Mouse (Mus musculus) midbrain, embryonic 15.5 days (tissue): ENCODE measurements around the gene Edrf1. TPM values are rescaled to one million over a fixed set of nuclear protein-coding genes. Genes with fewer than 3 reads are reported as not detected.

Experiments
- ATAC-seq: fragments of 200-750 bp; cut with Nextera tagmentation; replicated peaks from 2 replicates; pipeline ENCODE4 v1.8.0; 2017; ENCODE audit warnings: moderate TSS enrichment
- H3K27ac ChIP-seq: fragments of 300-500 bp; sonication (generic); 2 replicates; pipeline ENCODE4 v1.5.1; 2015; ENCODE audit warnings: mild to moderate bottlenecking, inconsistent platforms
- H3K27me3 ChIP-seq: fragments of 300-500 bp; sonication (generic); replicated peaks from 2 replicates; pipeline ENCODE4 v1.6.1; 2015; ENCODE audit warnings: inconsistent platforms
- H3K36me3 ChIP-seq: fragments of 300-500 bp; sonication (generic); replicated peaks from 2 replicates; pipeline ENCODE4 v1.6.1; 2015; ENCODE audit warnings: inconsistent platforms
- H3K4me1 ChIP-seq: fragments of 300-500 bp; sonication (generic); 2 replicates; pipeline ENCODE4 v1.6.1; 2015; ENCODE audit warnings: inconsistent platforms
- H3K4me2 ChIP-seq: fragments of 300-500 bp; sonication (generic); 2 replicates; pipeline ENCODE4 v1.6.1; 2015; ENCODE audit warnings: inconsistent platforms, mild to moderate bottlenecking, moderate library complexity
- H3K4me3 ChIP-seq: fragments of 300-500 bp; sonication (generic); 2 replicates; pipeline ENCODE4 v1.5.1; 2015; ENCODE audit warnings: mild to moderate bottlenecking, inconsistent platforms
- H3K9ac ChIP-seq: fragments of 300-500 bp; sonication (generic); 2 replicates; pipeline ENCODE4 v1.6.1; 2015; ENCODE audit warnings: mild to moderate bottlenecking, inconsistent platforms
- H3K9me3 ChIP-seq: fragments of 300-500 bp; sonication (generic); 2 replicates; pipeline ENCODE4 v1.6.1; 2016; ENCODE audit warnings: inconsistent platforms
- WGBS: fragments of 180-500 bp; shearing (Covaris S2); methylation state at CpG from one replicate; pipeline ENCODE4 v1.1.7; 2015; ENCODE audit warnings: mixed read lengths; 5-methylcytosine and 5-hydroxymethylcytosine counted together
- polyA plus RNA-seq: library from polyadenylated mRNA; unstranded; fragments of >200 nt; fragmentation: Nextera tagmentation; extraction: Ambion mirVana; gene quantifications from 2 replicates; pipeline ENCODE4 v1.2.1, GENCODE M21; 2015

Gene Edrf1
- polyA plus RNA-seq, 1 experiment from 2014 or later = 20.5 TPM

GRCm38 (mm10) chr7:133620721-133621120 lies 16.6 kb upstream of the Edrf1 start:
- WGBS = 47% methylated on average over 11 of the region's 11 CpGs
- Histone ChIP-seq H3K36me3 (no peaks in the 10 kb centered on the region), H3K4me3 (no peak overlapping the region), H3K27ac (no peak overlapping the region), H3K4me2 (no peak overlapping the region), H3K9me3 (no peaks in the 10 kb centered on the region), H3K27me3 (no peaks in the 10 kb centered on the region), H3K4me1 (no peaks in the 10 kb centered on the region), H3K9ac (no peak overlapping the region)
- ATAC-seq = no peak

GRCm38 (mm10) chr7:133623226-133623625 lies 14.1 kb upstream of the Edrf1 start:
- no peaks in the 10 kb centered on the region for H3K36me3 ChIP-seq
- WGBS = 85% methylated on average over 5 of the region's 5 CpGs
- peaks cover 2% of the 10 kb centered on the region; the same call in 1 of the 2 replicates for H3K4me1 ChIP-seq
- H3K4me3 ChIP-seq = no peak overlapping the region
- H3K27ac ChIP-seq = no peak overlapping the region
- ATAC-seq = no peak
- no peak overlapping the region for H3K4me2 ChIP-seq
- H3K27me3 ChIP-seq = no peaks in the 10 kb centered on the region
- no peak overlapping the region for H3K9ac ChIP-seq
- no peaks in the 10 kb centered on the region for H3K9me3 ChIP-seq

DNA sequence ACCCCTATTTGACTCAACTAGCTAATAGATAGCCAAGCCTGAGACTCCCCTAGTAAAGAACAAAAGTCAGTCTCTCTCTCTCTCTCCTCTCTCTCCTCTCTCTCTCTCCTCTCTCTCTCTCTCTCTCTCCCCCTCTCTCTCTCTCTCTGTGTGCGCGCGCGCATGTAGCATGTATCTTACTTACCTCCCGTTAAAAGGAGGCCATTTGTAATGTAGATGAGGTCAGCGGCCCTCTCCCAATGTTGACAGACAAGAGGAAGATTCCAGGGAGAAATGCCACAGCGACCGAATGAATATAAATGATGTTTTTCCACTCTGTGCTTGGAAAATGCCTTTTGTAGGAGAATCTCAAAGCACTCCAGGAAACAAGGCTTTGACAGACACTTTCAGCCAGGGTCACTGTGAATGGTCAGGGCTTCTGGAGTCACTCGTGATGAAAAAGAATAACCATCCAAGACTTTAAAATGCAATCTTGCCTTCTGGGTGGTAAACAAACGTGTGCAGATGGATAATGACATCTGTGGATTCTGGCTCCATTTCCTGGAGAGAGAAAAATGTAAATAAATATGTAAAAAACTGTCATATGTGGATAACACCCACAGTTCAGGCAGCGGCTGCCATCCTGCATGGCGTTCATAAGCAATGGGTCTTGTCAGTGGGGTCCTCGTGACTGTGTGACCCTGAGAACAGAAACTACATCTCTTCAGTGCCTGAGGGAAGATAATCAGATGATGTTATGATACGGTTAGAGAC lies 10.0 kb upstream of the Edrf1 start:
- WGBS = 21% methylated on average over 14 of the region's 14 CpGs
- no peak for ATAC-seq
- H3K36me3 ChIP-seq = no peaks in the 10 kb centered on the region

DNA sequence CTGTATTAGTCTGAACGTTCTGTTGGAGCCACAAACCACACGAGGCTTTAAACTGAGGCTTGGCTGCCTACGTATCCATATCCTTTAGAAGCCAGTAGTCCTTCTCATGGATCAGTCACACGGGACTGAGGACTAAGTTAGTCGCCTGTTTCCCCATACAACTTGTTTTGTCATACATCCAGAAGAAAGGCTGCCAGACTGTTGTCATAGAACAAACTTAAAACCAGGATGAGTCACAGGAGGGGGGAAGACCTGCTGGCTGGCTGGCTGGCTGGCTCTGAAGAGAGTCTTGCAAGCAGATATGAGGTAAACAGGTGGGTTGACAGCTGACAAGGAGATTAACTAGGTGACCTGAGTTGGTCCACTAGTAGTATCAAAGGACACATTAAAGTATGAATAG lies 6.5 kb upstream of the Edrf1 start:
- Histone ChIP-seq H3K27me3 (no peaks in the 10 kb centered on the region), H3K9ac (no peak overlapping the region), H3K4me1 (peaks cover 2% of the 10 kb centered on the region; the same call in 1 of the 2 replicates), H3K9me3 (no peaks in the 10 kb centered on the region), H3K4me2 (no peak overlapping the region), H3K36me3 (no peaks in the 10 kb centered on the region), H3K27ac (no peak overlapping the region), H3K4me3 (no peak overlapping the region)
- WGBS = 83% methylated on average over 5 of the region's 5 CpGs
- no peak for ATAC-seq

More for the DNA sequence above, 10.0 kb upstream of the Edrf1 start:
- Histone ChIP-seq H3K4me2 (no peak overlapping the region), H3K4me3 (no peak overlapping the region), H3K4me1 (peaks cover 2% of the 10 kb centered on the region; the same call in 1 of the 2 replicates), H3K9me3 (no peaks in the 10 kb centered on the region), H3K9ac (no peak overlapping the region), H3K27ac (peak overlapping the region; percentile 58), H3K27me3 (no peaks in the 10 kb centered on the region)

DNA sequence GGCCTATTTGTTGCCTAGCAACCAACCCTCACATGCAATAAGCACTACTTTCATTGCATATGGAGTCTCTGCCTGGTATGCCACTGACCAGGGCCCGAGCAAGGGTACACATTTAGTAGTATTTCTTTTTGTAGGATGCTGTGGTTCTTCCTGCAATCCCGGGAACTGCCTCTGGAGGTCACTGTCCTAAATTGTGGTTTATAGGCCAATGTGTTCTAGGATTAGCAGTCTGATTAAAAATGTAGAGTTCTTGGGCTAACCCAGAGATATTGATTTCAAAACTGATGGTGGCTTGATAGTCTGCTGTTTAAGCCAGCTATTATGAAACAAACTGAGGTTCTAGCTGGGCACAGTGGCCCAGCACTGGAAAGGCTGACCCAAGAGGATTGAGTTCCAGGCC lies 4.9 kb upstream of the Edrf1 start:
- no peaks in the 10 kb centered on the region for H3K9me3 ChIP-seq
- H3K4me1 ChIP-seq = no peaks in the 10 kb centered on the region
- no peak overlapping the region for H3K9ac ChIP-seq
- ATAC-seq = no peak
- 24% methylated on average over 2 of the region's 2 CpGs for WGBS
- no peak overlapping the region for H3K27ac ChIP-seq
- H3K27me3 ChIP-seq = no peaks in the 10 kb centered on the region
- no peak overlapping the region for H3K4me3 ChIP-seq
- H3K36me3 ChIP-seq = no peaks in the 10 kb centered on the region
- no peak overlapping the region for H3K4me2 ChIP-seq

GRCm38 (mm10) chr7:133634932-133635650 lies 2.3 kb upstream of the Edrf1 start:
- no peaks in the 10 kb centered on the region for H3K36me3 ChIP-seq
- H3K4me1 ChIP-seq = peaks cover 14% of the 10 kb centered on the region
- H3K27ac ChIP-seq = no peak overlapping the region
- H3K27me3 ChIP-seq = no peaks in the 10 kb centered on the region
- H3K4me2 ChIP-seq = no peak overlapping the region
- ATAC-seq = no peak
- 67% methylated on average over 10 of the region's 12 CpGs for WGBS
- no peaks in the 10 kb centered on the region for H3K9me3 ChIP-seq
- no peak overlapping the region for H3K4me3 ChIP-seq
- H3K9ac ChIP-seq = no peak overlapping the region

DNA sequence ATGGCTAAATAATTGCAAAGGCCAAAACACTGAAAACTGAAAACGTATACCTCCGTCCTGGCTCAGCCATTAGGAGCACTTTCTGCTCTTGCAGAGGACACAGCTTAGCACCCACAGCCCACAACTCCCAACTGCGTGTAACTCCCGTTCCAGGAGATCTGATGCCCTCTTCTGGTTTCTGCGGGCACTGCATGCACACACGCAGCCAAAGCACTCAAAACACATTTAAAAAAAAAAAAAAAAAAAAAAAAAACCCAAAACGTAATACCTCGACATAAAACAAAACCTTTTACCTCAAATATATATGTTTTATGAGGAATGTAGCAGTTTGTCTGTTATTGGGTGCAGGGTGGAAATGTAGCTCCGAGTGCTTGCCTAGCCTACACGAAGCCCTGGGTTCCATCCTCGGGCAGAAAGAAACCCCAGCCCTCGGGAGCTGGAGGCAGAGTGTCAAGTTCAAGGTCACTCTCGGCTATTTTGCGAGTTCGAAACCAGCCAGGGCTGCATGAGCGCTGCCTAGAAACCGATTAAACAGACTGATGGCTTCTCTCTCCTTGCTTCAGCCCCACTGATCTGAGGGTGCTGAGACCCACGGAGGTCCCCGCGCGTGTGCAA lies 498 bp upstream of the Edrf1 start:
- Histone ChIP-seq H3K36me3 (peaks cover 8% of the 10 kb centered on the region), H3K4me1 (peaks cover 14% of the 10 kb centered on the region), H3K27me3 (no peaks in the 10 kb centered on the region), H3K4me2 (peak overlapping the region; percentile 87), H3K9me3 (no peaks in the 10 kb centered on the region), H3K27ac (peak overlapping the region; percentile 92), H3K9ac (peak overlapping the region; percentile 79), H3K4me3 (peak overlapping the region; percentile 87)
- 2% methylated on average over 21 of the region's 21 CpGs for WGBS
- ATAC-seq = peak; percentile 57

DNA sequence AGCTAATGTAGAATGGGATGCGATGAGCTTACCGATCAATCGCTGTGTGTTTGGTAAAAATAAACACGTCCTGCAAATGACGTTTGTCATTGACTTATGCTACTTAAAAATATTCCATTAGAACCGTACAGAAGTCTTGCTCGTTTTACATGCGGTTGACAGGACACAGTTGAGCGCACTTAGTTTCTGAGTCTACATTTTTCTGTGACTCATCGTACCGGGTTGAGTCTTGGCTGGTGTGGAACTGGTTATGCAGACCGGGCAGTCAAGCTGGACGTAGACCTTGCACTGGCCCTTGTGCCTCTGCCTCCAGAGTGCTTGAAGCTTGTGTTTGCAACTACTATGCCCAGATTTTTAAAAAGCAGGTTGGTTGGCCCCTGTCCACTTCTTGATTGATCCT lies 963 bp downstream of the Edrf1 start:
- Histone ChIP-seq H3K36me3 (peaks cover 21% of the 10 kb centered on the region), H3K9ac (peak overlapping the region; percentile 94), H3K4me1 (peaks cover 14% of the 10 kb centered on the region), H3K27me3 (no peaks in the 10 kb centered on the region), H3K4me3 (peak overlapping the region; percentile 87), H3K27ac (peak overlapping the region; percentile 92), H3K4me2 (peak overlapping the region; percentile 87), H3K9me3 (no peaks in the 10 kb centered on the region)
- 14% methylated on average over 13 of the region's 13 CpGs for WGBS
- no peak for ATAC-seq

DNA sequence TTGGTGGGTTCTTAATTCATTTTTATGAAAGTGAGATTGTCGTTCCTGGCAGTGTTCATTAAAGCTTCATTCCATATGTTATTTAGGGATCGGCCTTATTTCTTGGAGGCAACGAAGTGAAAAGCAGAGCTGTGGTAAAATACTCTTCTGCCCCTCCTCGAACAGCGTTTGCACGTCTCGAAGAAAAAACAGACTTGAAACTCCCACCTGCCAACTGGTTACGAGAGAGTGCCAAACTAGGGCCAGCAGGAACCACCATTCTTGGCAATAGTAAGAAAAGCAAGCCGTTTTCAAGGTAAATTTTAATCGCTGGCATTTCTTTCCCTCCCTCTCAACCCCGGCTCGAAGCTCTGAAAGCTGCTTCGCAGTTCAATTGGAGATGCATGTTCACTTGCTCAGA lies 1.5 kb downstream of the Edrf1 start:
- WGBS = 90% methylated on average over 13 of the region's 13 CpGs
- peak overlapping the region; percentile 87; the same call in 1 of the 2 replicates for H3K4me3 ChIP-seq
- no peaks in the 10 kb centered on the region for H3K9me3 ChIP-seq
- peak overlapping the region; percentile 87 for H3K4me2 ChIP-seq
- ATAC-seq = no peak
- no peak overlapping the region for H3K27ac ChIP-seq
- no peak overlapping the region for H3K9ac ChIP-seq
- H3K4me1 ChIP-seq = peaks cover 14% of the 10 kb centered on the region
- H3K36me3 ChIP-seq = peaks cover 25% of the 10 kb centered on the region
- H3K27me3 ChIP-seq = no peaks in the 10 kb centered on the region

GRCm38 (mm10) chr7:133645716-133646115 lies 8.4 kb downstream of the Edrf1 start:
- Histone ChIP-seq H3K27ac (no peak overlapping the region), H3K4me3 (no peak overlapping the region), H3K9ac (no peak overlapping the region), H3K36me3 (peaks cover 80% of the 10 kb centered on the region), H3K4me2 (no peak overlapping the region), H3K4me1 (no peaks in the 10 kb centered on the region), H3K27me3 (no peaks in the 10 kb centered on the region), H3K9me3 (no peaks in the 10 kb centered on the region)
- no peak for ATAC-seq
- 89% methylated on average over 6 of the region's 6 CpGs for WGBS

DNA sequence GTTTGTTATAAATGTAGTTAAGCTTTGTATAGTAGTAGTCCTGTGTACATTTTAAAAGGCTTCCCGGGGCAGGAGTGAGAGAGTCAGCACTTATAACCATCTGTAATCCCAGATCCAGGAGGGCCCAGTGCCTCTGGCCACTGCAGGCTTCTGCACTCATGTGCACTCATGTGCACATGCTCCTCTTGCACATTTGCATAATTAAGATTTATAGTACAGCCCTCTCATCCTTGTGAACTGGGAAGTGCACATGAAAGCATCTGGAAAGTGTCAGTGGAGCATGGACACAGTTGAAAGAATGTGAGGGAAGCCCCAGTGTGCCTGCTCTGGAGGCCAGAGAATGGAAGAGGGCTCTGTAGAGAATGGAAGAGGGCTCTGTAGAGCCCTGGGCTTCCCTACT lies 25.1 kb downstream of the Edrf1 start:
- Histone ChIP-seq H3K27me3 (no peaks in the 10 kb centered on the region), H3K4me1 (no peaks in the 10 kb centered on the region), H3K4me3 (no peak overlapping the region), H3K9me3 (no peaks in the 10 kb centered on the region), H3K4me2 (no peak overlapping the region), H3K9ac (no peak overlapping the region), H3K36me3 (peaks cover 79% of the 10 kb centered on the region), H3K27ac (no peak overlapping the region)
- WGBS = 96% methylated on average over 1 of the region's 1 CpGs
- no peak for ATAC-seq

- Histone ChIP-seq H3K27ac (no peak overlapping the region), H3K9ac (no peak overlapping the region), H3K4me3 (no peak overlapping the region), H3K4me1 (no peaks in the 10 kb centered on the region), H3K36me3 (peaks cover 52% of the 10 kb centered on the region), H3K4me2 (no peak overlapping the region), H3K9me3 (no peaks in the 10 kb centered on the region), H3K27me3 (no peaks in the 10 kb centered on the region)
- ATAC-seq = no peak
- 91% methylated on average over 1 of the region's 1 CpGs for WGBS
These were observed 31.7 kb downstream of the Edrf1 start for GRCm38 (mm10) chr7:133669071-133669470.
